Mouse (Mus musculus): Measurements from ENCODE around the gene Dab1.

GRCm38 (mm10) chr4:103888086-103888485 lies 268.9 kb downstream of the Dab1 start:
- no peak for TF ChIP-seq CTCF (IDR thresholded peaks at IDR 0.05; ENCODE audit: extremely low read depth, insufficient read depth, insufficient read length, insufficient replicate concordance)
- no peak for TF ChIP-seq POLR2A (IDR thresholded peaks at IDR 0.05; ENCODE audit: low read depth, low read length)

All from spleen, adult 2 months (tissue).